Mouse (Mus musculus) C3H10T1/2 (cell line): ENCODE data around the gene BC034090. TPM values are rescaled to one million over a fixed set of nuclear protein-coding genes. Genes with fewer than 3 reads are reported as not detected.

Experiments
- polyA plus RNA-seq, 2 experiments: library from polyadenylated mRNA; unstranded; fragments of >200 nt; fragmentation: generic; extraction: Trizol; gene quantifications; one replicate each; pipeline ENCODE4 v1.2.1; 2012; ENCODE audit warnings: missing spikeins in 2 of 2

The BC034090 gene
- under 1 TPM; 0.01 to 0.13 TPM for polyA plus RNA-seq

GRCm38 (mm10) chr1:155243797-155244770, at the start of gene BC034090:
Gene BC034090, minus strand, starts transcription at chr1:155244444.

Other genes starting within 250 kb of the BC034090 start
- 10 to 100 TPM; 10.7 to 21.5 TPM for gene Ier5, start 144.8 kb downstream of the BC034090 start, polyA plus RNA-seq
- gene Mr1, start 97.6 kb downstream of the BC034090 start, polyA plus RNA-seq, result 1 to 10 TPM in 1 of 2 experiments, under 1 TPM in 1; 0.19 to 7.7 TPM
- gene Stx6, start 85.7 kb downstream of the BC034090 start, polyA plus RNA-seq, result 10 to 100 TPM in 1 of 2 experiments, 1 to 10 TPM in 1; 9.9 to 23.9 TPM
- 1 to 10 TPM in 1 of 2 experiments, under 1 TPM in 1; 0.26 to 3.5 TPM for gene Xpr1, start 173.0 kb upstream of the BC034090 start, polyA plus RNA-seq